Mouse (Mus musculus): ENCODE measurements at regions not wholly inside any gene's neighbourhood (a gene's known extent, or its start where the extent isn't known, plus 50 kb on each side); places are given as distances from the start of the nearest gene placed in this dataset.

DNA sequence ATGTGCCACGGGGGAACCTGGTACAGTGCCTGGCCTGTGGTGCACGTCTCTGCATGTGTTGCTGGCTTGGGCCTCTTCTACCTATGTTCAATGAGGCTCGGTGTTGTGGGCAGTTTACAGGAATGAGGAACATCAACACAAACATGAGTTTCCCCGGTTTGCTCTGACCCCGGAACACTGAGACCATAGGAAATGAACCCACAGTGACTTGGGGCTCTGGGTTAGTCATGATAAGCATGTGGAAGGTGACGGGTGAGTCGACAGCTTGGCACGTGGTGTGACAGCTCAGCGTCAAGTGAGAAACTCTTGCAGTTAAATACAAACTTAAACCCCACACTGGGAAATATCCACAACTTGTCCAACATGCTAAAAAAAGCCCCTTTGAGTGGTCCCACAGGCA is 122.4 kb upstream of the Klf14 start:
- no peak for TF ChIP-seq POLR2A (IDR thresholded peaks at IDR 0.05; ENCODE audit: control insufficient read depth, extremely low read depth, insufficient read depth, low read length, poor library complexity)
- TF ChIP-seq CTCF (IDR thresholded peaks at IDR 0.05; ENCODE audit: borderline replicate concordance, control insufficient read depth, extremely low read depth, insufficient read depth, low read length, poor library complexity): no peak

Measured in thymus, adult 2 months (tissue).